Mouse (Mus musculus) embryonic fibroblast, embryonic 13.5 days (primary cell): ENCODE data around the gene Vars2.

Experiments
- CTCF ChIP-seq: IDR thresholded peaks from 2 replicates; pipeline ENCODE4 v1.5.1; 2011; ENCODE audit warnings: mild to moderate bottlenecking, control low read depth, low read length, moderate library complexity, borderline replicate concordance; ENCODE audit not compliant: insufficient read depth
- POLR2A ChIP-seq: IDR thresholded peaks from 2 replicates; pipeline ENCODE4 v1.6.1; 2011; ENCODE audit warnings: low read depth, mild to moderate bottlenecking, control low read depth, low read length, moderate library complexity

- TF ChIP-seq CTCF, result no peak
- peak; percentile 66; the same call in 1 of the 2 replicates for TF ChIP-seq POLR2A
These were observed 37.5 kb upstream of the Vars2 start, which contains the start of gene Ddr1 for GRCm38 (mm10) chr17:35704621-35705464.
